Mouse (Mus musculus) testis, adult 2 months (tissue): ENCODE results near the gene Mex3a. TPM values are rescaled to one million over a fixed set of nuclear protein-coding genes. Genes with fewer than 3 reads are reported as not detected.

Source experiments
- H3K27ac ChIP-seq: fragments of 200-500 bp; 2 replicates; pipeline ENCODE4 v1.5.1; 2012; ENCODE audit warnings: low read depth, low read length; ENCODE audit not compliant: control insufficient read depth, insufficient read depth
- H3K27me3 ChIP-seq: fragments of 200-500 bp; 2 replicates; pipeline ENCODE4 v1.6.1; 2012; ENCODE audit warnings: mild to moderate bottlenecking, low read length, moderate library complexity; ENCODE audit not compliant: control insufficient read depth, insufficient read depth
- H3K36me3 ChIP-seq: fragments of 200-500 bp; 2 replicates; pipeline ENCODE4 v1.6.1; 2012; ENCODE audit warnings: mild to moderate bottlenecking, low read length; ENCODE audit not compliant: control insufficient read depth, insufficient read depth
- H3K4me1 ChIP-seq: fragments of 200-500 bp; 2 replicates; pipeline ENCODE4 v1.6.1; 2012; ENCODE audit warnings: low read length; ENCODE audit not compliant: control insufficient read depth, insufficient read depth
- H3K4me3 ChIP-seq: fragments of 200-500 bp; 2 replicates; pipeline ENCODE4 v1.5.1; 2012; ENCODE audit warnings: low read depth, mild to moderate bottlenecking, low read length, moderate library complexity, mixed read lengths; ENCODE audit not compliant: control insufficient read depth
- CTCF ChIP-seq: fragments of 200-500 bp; IDR thresholded peaks from 2 replicates; pipeline ENCODE4 v1.5.1; 2012; ENCODE audit warnings: low read depth, mild to moderate bottlenecking, inconsistent platforms, low read length, moderate library complexity; ENCODE audit not compliant: control insufficient read depth, insufficient read depth, insufficient replicate concordance
- POLR2A ChIP-seq: fragments of 200-500 bp; IDR thresholded peaks from 2 replicates; pipeline ENCODE4 v1.6.1; 2012; ENCODE audit warnings: low read depth, mild to moderate bottlenecking, inconsistent platforms, low read length, moderate library complexity; ENCODE audit not compliant: control insufficient read depth
- polyA plus RNA-seq: library from polyadenylated mRNA; depleted of rRNA; stranded (reverse); fragments of >200 nt; gene quantifications from 2 replicates; pipeline ENCODE4 v1.2.3, GENCODE M21; 2012

Gene Mex3a
- polyA plus RNA-seq, 1 experiment, result 1.4 TPM

DNA sequence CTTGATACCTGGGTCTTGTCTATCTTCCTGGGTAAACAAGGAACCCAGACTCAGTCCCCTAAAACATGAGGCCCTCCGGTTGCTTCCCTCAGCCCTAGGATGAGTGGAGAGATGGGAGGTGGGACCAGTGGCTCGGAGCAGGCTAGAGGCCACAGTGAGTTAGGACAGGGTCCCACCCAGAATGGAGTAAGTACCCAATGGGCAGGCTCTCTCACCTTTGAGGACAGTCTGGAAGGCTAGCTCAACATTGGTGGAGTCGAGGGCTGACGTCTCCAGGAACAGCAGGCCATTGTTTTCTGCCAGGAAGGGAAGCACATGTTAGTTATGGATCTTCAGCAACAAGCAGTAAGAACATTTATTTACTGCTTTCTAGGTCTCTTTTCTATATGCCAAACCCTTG, 10.3 kb downstream of the Mex3a start:
- Histone ChIP-seq H3K36me3 (no peaks in the 10 kb centered on the region), H3K4me1 (no peaks in the 10 kb centered on the region), H3K27me3 (no peaks in the 10 kb centered on the region), H3K27ac (no peak overlapping the region), H3K4me3 (no peak overlapping the region)
- TF ChIP-seq CTCF (no peak), POLR2A (no peak)

DNA sequence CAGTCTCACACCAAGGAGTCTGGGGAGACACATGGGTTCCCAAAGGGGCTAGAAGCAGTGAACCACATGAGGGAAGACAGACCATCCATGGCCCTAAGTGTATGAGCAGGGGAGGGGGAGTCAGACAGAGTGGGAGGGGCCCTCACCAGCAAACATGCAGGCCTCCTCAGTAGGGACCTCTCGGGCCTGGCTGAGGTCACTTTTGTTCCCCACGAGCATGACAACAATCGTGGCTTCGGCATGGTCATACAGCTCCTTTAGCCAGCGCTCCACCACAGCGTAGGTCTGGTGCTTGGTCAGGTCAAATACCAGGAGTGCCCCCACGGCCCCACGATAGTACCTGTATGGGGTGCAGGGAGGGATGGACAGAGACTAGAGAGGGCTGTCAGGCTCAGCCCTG, 11.0 kb downstream of the Mex3a start:
- Histone ChIP-seq H3K4me1 (peaks cover 2% of the 10 kb centered on the region), H3K27me3 (no peaks in the 10 kb centered on the region), H3K27ac (no peak overlapping the region), H3K36me3 (no peaks in the 10 kb centered on the region), H3K4me3 (no peak overlapping the region)
- no peak for TF ChIP-seq CTCF
- no peak for TF ChIP-seq POLR2A

DNA sequence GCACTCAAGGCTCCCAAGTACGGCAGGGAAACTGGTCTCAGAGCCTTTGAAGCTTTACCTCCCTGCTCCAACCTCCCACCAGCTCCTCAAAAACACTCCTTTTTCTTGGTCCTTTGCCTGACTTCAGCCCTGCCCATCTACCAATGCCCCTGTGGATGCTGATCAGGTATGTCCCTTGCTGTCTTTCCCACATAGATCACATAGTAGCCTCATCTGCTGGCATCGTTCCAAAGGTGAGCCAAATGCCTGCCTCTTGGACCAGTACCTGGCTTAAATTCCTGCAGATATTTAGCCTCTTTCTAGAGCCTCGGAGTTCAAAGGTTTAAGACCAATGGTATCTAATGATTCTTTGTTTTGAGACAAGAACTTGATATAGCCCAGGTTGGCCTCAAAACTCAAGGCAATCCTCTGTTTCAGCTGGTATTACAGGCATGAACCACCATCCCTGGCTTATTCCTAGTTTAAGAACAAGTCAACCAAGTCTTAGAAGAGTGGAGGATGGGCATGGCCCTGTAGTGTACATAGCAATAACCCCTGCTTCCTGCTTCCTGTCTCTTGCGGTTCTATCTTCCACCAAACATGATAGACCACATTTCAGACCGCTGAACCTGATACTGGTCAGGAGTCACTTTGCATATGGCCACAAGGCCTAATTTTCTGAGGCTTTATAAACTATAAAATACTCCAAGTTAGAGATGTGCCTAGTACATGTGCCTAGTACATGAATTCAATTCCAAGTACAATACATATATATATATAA, 11.6 kb downstream of the Mex3a start:
- Histone ChIP-seq H3K36me3 (no peaks in the 10 kb centered on the region), H3K27ac (no peak overlapping the region), H3K27me3 (no peaks in the 10 kb centered on the region), H3K4me1 (peaks cover 6% of the 10 kb centered on the region), H3K4me3 (no peak overlapping the region)
- no peak for TF ChIP-seq POLR2A
- TF ChIP-seq CTCF, result no peak

DNA sequence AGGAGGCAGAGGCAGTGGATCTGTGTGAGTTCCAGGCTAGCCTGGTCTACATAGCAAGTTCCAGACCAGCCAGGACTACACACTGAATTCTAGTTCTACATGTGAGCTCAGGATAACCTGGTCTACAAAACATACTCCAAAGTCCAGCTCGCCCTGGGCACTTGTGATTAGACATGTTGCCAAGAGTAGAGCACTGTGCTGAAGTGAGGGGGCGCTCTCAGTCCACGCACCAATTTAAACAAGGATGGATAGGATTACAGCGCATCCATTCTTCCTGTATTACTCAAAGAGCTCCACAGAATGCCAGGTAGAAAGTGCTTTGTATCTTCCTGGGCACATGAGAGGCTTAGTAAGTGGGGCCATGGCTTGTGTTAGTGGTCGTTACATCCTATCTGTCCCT, 12.3 kb downstream of the Mex3a start:
- peaks cover 6% of the 10 kb centered on the region for H3K4me1 ChIP-seq
- no peaks in the 10 kb centered on the region for H3K27me3 ChIP-seq
- no peak for TF ChIP-seq CTCF
- no peak for TF ChIP-seq POLR2A
- no peak overlapping the region for H3K27ac ChIP-seq
- H3K36me3 ChIP-seq, result no peaks in the 10 kb centered on the region
- H3K4me3 ChIP-seq, result no peak overlapping the region

DNA sequence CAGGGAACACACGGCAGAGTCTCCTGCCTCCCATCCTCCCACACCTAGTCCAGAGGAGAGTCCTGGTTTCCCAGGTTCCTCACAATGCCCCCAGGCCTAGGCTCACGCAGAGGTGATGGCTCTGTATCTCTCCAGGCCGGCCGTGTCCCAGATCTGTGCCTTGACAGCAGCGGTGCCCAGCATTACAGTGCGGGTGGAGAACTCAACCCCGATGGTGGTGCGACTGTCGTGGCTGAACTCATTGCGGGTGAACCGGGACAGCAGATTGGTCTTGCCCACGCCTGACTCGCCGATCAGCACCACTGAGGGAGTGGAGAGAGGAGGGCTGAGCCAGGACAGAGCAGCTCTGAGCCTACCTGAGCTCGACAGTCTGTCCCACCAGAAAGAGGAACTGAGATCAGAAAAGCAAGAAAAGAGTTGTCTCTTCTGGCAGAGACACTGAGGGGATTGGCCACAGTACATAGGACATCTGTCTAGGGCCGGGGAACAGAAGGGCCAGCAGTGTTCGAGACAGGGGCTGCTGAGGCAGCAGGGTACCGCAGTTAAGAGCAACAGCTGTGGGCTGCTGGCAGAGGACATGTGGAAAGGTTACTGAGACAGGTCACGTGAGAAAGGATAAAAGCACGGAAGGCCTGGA, 12.9 kb downstream of the Mex3a start:
- Histone ChIP-seq H3K4me3 (no peak overlapping the region), H3K27me3 (no peaks in the 10 kb centered on the region), H3K4me1 (peaks cover 6% of the 10 kb centered on the region), H3K36me3 (no peaks in the 10 kb centered on the region), H3K27ac (no peak overlapping the region)
- TF ChIP-seq CTCF (no peak), POLR2A (no peak)

DNA sequence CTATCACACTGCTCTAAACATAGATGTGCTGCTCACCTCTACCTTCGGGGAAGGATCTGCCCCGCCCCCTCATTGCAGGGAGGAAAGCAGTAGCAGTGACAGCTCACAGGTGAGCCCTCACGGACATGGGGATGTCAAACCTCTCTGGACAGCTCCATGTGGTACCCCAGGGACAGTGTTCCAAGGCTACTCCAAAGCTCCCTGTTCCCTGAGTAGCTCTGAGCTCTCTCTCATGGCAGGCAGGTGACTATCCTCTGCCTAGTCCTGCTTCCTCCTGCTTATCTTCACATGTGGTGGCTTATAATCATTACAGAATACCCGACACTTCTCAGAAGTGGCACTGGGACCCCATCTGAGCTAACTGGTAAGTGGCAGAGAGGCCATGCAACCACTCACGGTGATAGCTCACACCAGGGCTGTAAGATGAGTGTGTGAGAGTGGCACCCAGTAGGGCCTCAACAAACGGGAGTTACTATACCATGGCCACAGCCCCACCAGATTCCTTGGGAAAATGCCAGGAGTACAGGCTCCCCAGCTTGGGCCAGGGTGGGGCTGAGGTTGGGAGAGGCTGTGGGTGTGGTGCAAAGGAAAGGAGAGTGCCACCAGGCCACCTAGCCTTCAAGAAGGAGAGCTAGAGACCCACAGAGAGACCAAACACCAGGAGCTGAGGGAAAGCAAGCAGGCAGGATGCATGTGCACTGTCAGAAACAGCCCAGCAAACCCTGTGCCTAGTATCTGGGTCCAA, 14.7 kb downstream of the Mex3a start:
- TF ChIP-seq POLR2A (no peak), CTCF (no peak)
- Histone ChIP-seq H3K36me3 (no peaks in the 10 kb centered on the region), H3K4me3 (no peak overlapping the region), H3K27ac (no peak overlapping the region), H3K27me3 (no peaks in the 10 kb centered on the region), H3K4me1 (peaks cover 6% of the 10 kb centered on the region)
